Mouse (Mus musculus) layer of hippocampus, adult 18-20 months (tissue): Measurements from ENCODE around the gene Supt5. TPM values are rescaled to one million over a fixed set of nuclear protein-coding genes. Genes with fewer than 3 reads are reported as not detected.

Experiments used
- DNase-seq, 2 experiments: peaks; one replicate each; pipeline ENCODE4 v3.0.0; 2022; ENCODE audit warnings: low spot score in 2 of 2
- total RNA-seq, 2 experiments: library from RNA; stranded (reverse); gene quantifications; 2 replicates each; pipeline ENCODE4 v1.2.3; 2021

Gene Supt5
- total RNA-seq, 2 experiments from 2014 or later: 116 to 119 TPM

DNA sequence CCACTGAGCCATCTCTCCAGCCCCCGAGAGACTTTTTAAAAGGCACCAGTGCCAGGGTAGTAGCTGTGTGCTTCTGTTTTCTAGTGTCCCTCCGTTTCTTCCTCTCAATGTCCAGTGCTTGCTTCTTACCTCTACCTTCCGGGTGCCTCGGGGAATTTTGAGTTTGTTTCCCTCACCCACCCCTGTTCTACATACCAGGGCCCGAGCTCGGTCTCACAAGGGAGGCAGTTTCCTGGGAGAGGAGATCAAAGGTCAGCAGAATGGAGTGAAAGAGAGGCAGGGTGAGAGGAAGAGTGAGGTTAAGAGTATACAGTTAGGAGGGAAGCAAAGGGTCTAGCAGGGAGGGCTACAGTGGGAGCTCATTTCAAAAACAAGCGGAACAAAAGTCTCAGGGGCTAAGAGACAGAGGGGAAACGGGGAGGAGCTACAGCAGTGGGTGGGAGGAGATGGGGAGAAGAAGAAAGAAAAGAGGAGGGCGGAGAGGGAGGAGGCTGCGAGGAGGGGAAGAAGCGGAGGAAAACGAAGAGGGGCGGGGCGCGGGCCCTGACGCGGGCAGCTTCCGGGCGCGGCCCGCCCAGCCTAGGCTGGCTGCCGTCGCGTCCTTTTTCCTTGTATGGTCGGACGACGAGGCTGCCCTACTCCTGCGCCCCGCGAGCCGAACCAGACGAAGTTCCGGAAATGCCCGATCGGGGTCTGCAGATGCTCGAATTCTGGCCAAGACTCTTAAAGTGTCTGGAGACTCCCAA lies 36.8 kb upstream of the Supt5 start:
- peak; percentile 32 to 76 for DNase-seq

GRCm38 (mm10) chr7:28374647-28375046 lies 36.1 kb upstream of the Supt5 start:
- DNase-seq: no peak

- DNase-seq: no peak
These were observed 35.4 kb upstream of the Supt5 start for GRCm38 (mm10) chr7:28373891-28374495.

DNA sequence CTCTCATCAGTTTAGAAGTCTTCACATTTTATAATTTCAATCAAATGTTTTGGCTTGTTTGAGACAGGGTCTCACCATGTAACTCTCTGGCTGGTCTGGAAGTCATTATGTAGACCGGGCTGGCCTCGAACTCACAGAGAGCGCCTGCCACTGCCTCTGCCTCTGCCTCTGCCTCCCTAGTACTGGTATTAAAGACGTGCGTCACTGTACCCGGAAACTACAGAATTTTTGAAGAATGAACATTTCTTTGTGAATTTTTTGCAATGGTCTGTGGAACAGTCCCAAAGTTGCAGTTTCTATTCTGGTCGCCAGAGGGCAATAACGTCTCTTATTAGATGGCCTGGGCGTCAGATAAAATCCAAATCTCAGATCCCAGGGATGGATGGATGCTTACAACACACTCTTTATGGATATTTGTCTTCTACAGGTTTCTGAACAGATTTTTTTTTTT lies 34.6 kb upstream of the Supt5 start:
- peak; percentile 54 to 90 for DNase-seq

DNA sequence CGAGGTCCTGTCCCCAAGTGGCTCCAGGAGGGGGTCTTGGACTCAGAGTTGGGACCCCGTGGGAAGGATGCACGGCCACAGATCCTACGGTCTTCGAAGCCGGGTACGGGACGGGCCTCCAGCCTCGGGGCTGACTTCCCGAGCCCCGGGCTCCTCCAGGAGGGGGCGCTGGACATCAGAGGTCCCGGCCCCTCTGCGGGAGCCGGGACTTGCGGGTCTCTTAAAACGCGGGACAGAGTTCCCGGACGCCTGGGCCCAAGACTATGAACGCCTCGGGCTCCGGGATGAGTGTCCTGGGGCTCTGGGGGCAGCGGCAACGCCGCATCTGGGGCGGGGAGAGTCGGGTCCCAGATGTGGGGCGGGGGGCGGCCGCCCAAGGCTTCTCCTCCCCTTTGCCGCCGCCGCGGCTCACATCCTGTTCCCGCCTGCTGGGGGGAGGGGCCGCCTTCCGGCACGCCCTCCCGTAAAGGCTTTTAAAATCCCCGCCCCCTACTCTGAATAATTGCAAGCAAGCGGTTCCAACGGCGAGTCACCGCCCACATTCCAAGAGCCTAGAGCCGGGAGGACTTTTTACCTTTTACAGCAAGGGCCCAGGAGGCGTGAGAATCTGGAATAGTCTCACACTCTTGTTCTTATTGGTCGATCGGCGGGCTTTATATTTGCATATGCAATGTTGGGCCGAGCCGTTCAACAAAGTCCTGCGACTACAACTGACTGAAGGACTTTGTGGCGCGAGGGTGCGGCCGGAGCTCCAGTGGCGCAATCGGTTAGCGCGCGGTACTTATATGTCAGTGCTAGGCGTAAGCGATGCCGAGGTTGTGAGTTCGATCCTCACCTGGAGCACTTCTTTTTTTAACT lies 33.9 kb upstream of the Supt5 start, which contains the start of gene Plekhg2:
Gene Plekhg2, minus strand, starts transcription at position 349 of the 858 bp plus-strand sequence.
- DNase-seq: peak; percentile 89 to 94

GRCm38 (mm10) chr7:28371514-28371989 lies 33.0 kb upstream of the Supt5 start:
- no peak for DNase-seq

GRCm38 (mm10) chr7:28370977-28371513 lies 32.5 kb upstream of the Supt5 start:
- DNase-seq: no peak

GRCm38 (mm10) chr7:28370051-28370450 lies 31.5 kb upstream of the Supt5 start:
- DNase-seq: no peak

DNA sequence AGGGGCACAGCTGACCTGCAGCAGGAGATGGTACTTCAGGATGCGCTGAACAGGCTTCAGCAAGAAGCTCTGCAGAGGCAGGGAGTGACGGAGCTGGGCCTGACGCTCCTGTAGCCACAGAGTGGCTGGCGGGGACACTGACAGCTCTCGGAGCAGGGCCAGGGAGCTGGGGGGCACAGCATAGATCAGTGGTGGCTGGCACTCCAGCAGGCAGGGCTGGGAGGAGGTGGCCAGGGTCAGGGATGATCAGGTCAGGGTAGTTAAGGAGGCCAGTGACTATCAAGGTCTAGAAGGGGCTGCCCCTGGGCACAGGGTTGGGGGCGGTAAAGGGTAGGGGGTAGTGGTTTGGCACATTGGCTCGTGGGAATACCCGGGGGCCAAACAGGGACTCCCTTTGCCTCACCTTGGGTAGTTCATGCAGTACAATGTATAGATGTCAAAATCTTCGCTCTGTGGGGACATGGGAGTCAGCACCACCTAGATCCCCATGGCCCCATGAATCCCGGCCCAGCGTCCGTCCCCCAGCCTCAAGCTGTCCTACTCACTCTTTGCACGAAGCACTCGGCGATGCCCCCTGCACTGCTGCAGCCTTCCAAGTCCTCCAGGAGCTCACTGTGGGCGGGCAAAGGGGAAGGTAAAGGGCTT lies 29.9 kb upstream of the Supt5 start:
- DNase-seq: no peak

GRCm38 (mm10) chr7:28367663-28368275 lies 29.2 kb upstream of the Supt5 start:
- no peak for DNase-seq

DNA sequence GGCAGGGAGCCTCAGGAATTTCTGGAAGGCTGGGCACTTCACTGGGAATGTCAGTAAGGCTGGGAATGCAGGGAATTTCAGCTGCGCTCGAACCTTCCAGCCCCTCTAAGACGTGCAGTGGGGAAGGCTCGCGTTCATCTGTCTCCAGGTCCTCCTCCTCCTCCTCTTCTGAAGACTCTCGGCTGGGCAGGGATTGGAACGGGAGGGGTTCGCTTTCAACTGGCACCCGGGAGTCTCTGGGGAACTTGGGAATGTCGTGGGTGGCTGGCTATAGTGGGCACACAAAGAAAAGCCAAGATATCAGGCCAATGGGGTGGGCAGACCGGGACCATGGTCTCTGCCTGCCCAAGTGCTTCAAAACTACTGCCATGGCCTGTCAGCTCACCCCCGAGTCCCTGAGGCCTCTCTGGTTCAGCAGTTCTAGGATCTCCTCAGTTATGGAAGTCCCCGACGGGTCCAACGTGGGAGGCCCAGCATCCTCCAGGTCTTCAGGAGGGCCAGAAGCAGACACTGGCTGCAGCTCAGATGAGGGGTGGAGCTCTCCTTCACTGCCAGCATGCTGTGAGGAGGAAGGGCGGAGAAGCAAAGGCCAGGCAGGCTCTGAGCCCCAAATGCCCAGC lies 24.0 kb upstream of the Supt5 start:
- DNase-seq: no peak

GRCm38 (mm10) chr7:28361647-28362341 lies 23.2 kb upstream of the Supt5 start:
- DNase-seq: no peak

GRCm38 (mm10) chr7:28360291-28360690 lies 21.7 kb upstream of the Supt5 start:
- DNase-seq: no peak

- no peak for DNase-seq
These were observed 21.3 kb upstream of the Supt5 start for GRCm38 (mm10) chr7:28359854-28360253.

DNA sequence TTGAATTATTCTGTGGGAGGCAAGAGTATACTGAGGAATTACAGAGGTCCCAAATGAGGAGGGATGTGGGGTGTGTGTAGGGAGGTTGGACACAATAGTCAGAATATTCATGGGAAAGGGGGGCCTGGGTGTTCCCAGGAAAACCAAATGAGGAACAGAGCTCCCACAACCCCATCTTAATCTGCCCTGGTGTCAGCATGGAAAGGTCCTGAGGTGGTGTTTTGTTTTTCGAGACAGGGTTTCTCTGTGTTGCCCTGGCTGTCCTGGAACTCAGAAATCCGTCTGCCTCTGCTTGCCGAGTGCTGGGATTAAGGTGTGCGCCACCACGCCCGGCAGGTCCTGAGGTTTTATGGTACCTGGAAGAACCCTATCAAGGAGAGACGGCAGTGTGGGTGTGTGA lies 19.9 kb upstream of the Supt5 start:
- no peak for DNase-seq

DNA sequence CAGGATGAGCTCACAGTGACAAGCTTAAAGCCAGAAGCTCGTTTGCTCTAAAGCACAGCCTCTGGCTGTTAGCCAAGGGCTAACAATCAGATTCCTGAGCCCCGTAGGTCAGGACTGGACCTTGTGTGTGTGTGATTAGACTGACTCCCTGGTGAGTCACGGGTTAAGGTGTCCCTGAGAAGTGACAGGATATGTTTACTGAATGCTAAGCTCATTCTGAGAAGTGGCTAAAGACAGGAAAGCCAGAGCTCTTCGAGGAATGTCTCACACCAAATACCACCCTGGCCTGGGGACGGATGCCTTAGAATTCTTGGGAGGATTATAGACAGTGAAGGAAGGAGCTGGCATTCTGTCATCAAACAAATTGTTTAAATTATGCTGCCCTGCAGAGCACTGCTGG lies 19.4 kb upstream of the Supt5 start:
- DNase-seq: no peak

GRCm38 (mm10) chr7:28356981-28357380 lies 18.4 kb upstream of the Supt5 start:
- no peak for DNase-seq

- no peak for DNase-seq
These were observed 16.7 kb upstream of the Supt5 start for GRCm38 (mm10) chr7:28355221-28355620.

DNA sequence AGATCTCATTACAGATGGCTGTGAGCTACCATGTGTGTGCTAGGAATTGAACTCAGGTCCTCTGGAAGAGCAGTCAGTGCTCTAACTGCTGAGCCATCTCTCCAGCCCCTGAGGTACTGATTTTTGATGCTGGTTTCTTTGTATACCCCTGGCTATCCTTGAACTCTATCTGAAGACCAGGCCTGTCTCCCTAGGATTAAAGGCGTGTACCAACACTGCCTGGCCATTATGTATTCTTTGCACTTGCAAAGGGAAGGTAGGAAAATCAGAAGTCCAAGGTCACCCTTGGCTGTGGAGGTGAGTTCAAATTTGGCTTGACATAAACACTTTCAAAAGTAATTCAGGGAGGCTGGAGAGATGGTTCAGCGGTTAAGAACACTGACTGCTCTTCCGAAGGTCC lies 16.1 kb upstream of the Supt5 start:
- DNase-seq: no peak
